Mouse (Mus musculus): ENCODE measurements around the gene Pcsk7. TPM values are rescaled to one million over a fixed set of nuclear protein-coding genes. Genes with fewer than 3 reads are reported as not detected.

Gene Pcsk7
- polyA plus RNA-seq, 1 experiment: 85.1 TPM

DNA sequence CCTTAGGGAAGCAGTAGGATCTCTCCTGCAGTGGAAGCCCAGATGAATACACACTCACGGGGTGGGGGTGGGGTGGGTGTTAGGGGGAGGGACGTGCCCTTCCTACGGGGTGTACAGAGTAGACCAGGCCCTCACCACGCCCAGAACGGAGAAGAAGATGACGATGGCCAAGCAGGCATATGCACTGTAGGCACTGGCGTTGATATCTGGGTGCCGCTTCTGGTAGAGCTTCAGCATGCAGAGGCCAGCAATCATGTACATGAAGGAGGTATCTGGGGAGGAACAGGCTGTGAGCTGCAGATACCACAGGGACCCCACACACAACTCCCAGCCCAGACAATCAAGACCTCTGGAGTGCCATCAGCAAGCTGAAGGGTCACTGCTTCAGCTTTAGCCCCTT is 36.6 kb downstream of the Pcsk7 start:
- H3K4me1 ChIP-seq (replicated peaks; ENCODE audit: control insufficient read depth, insufficient read depth, low read length): peaks cover 43% of the 10 kb centered on the region
- 100% methylated on average over 8 of the region's 8 CpGs for WGBS
- no peak overlapping the region for H3K4me3 ChIP-seq (ENCODE audit: control insufficient read depth, insufficient read depth, low read length)
- H3K27me3 ChIP-seq (ENCODE audit: control insufficient read depth, insufficient read depth, low read length): no peaks in the 10 kb centered on the region
- H3K27ac ChIP-seq (ENCODE audit: control insufficient read depth, insufficient read depth, low read length): no peak overlapping the region
- H3K36me3 ChIP-seq (ENCODE audit: control insufficient read depth, insufficient read depth, low read length): peaks cover 33% of the 10 kb centered on the region
- DNase-seq: no peak
- TF ChIP-seq POLR2A (IDR thresholded peaks at IDR 0.05; ENCODE audit: control insufficient read depth, extremely low read depth, insufficient read depth, low read length, poor library complexity): no peak
- TF ChIP-seq CTCF (IDR thresholded peaks at IDR 0.05; ENCODE audit: borderline replicate concordance, control insufficient read depth, extremely low read depth, insufficient read depth, low read length, poor library complexity): no peak

DNA sequence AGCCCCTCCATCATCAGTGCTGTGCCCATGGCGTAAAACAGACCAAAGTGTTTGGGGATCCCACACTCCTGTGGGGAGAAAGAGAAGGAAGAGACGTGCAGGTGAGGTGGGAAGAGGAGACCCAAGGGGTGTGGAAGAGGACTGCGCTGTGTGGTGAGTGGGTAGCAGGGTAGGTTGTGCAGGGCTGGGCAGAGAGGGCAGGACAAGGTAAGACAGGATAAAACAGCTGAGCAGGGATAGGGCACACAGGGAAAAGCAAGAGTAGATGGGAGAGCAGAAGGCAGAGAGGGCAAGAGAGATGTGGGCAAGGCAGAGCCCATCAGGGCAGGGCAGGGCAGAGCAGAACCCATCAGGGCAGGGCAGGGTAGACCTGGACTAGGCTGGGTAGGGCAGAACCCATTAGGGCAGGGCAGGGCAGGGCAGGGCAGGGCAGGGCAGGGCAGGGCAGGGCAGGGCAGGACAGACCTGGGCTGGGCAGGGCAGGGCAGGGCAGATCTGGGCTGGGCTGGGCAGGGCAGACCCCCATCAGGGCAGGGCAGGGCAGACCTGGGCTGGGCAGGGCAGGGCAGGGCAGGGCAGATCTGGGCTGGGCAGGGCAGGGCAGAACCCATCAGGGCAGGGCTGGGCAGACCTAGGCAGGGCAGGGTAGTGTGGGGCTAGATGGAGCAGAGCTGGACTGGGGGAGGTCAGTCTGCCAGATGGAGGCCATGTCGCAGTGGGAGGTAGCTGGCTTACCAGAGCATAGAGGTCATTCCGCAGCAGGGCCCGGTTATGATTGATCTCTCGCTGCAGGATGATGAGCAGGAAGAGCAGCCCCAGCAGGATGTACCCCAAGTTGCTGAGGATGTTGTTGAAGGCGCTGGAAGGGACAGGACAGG is 37.6 kb downstream of the Pcsk7 start:
- WGBS: 79% methylated on average over 8 of the region's 8 CpGs
- TF ChIP-seq POLR2A (IDR thresholded peaks at IDR 0.05; ENCODE audit: control insufficient read depth, extremely low read depth, insufficient read depth, low read length, poor library complexity): no peak
- TF ChIP-seq CTCF (IDR thresholded peaks at IDR 0.05; ENCODE audit: borderline replicate concordance, control insufficient read depth, extremely low read depth, insufficient read depth, low read length, poor library complexity): no peak
- Histone ChIP-seq H3K4me1 (replicated peaks; ENCODE audit: control insufficient read depth, insufficient read depth, low read length) (peaks cover 44% of the 10 kb centered on the region), H3K27me3 (ENCODE audit: control insufficient read depth, insufficient read depth, low read length) (no peaks in the 10 kb centered on the region), H3K4me3 (ENCODE audit: control insufficient read depth, insufficient read depth, low read length) (peak overlapping the region; percentile 9; the same call in 1 of the 2 replicates), H3K27ac (ENCODE audit: control insufficient read depth, insufficient read depth, low read length) (peak overlapping the region; percentile 95), H3K36me3 (ENCODE audit: control insufficient read depth, insufficient read depth, low read length) (peaks cover 32% of the 10 kb centered on the region)
- no peak for DNase-seq

DNA sequence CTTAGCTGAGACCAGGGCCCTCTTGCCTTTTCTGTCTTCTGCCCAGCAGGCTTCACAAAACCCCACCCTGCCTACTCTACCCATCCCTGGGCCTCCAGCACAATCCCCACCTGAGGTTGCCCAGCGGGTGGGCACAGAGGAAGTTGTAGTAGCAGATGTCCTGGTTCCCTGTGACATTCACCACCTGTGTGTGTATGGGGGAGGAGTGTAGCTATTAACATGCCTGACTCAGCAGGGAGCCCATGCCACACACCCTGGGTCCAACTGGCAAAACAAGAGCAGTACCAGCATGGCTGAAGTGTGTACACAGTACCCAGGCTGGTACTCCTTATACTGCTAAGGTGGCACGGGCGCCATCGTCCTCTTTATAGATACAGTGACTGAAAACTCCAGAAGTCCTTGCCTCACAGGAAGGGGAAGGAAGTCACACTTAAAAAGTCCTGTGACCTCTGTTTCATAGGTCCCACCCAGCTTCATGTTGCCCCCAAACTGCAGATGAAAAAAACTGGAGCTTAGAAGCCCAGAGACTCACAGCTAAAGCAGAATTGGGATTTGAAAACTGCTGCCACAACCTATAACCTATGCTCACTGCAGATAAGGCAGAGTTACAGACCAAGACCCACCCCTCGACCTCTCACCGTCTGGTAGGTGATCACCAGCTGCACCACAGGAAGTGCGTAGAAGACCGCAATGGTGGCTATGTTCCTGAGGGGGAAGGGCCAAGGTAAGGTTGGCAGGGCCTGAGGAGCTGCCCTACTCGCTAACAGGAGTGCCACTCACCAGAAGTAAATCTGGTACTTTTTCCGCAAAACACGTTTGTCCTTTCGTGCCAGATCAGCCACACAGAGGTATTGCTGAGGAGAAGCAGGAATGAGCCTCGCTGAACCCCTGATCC is 38.5 kb downstream of the Pcsk7 start:
- peaks cover 32% of the 10 kb centered on the region for H3K36me3 ChIP-seq (ENCODE audit: control insufficient read depth, insufficient read depth, low read length)

DNA sequence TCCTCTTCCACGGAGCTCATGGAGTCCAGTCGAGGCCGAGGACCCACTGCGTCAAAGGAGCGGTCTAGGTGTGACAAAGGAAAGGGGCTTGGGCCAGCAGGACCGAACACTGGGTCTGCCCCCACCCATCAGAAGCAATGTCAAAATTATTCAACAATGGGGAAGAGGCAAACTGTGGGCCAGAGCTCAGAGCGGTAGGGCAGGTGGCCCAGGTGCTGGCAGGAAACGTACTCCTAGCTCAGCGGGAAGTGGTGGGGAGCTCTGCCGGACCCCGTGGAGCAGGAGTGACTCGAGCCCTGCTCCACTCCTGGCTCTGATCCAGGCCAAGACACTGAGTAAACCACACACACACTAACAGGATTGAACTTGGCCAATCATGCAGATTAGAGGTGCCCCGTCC is 39.4 kb downstream of the Pcsk7 start:
- peak; percentile 49 for DNase-seq
- Histone ChIP-seq H3K27ac (ENCODE audit: control insufficient read depth, insufficient read depth, low read length) (peak overlapping the region; percentile 95), H3K4me3 (ENCODE audit: control insufficient read depth, insufficient read depth, low read length) (peak overlapping the region; percentile 22), H3K4me1 (replicated peaks; ENCODE audit: control insufficient read depth, insufficient read depth, low read length) (peaks cover 44% of the 10 kb centered on the region), H3K36me3 (ENCODE audit: control insufficient read depth, insufficient read depth, low read length) (peaks cover 41% of the 10 kb centered on the region), H3K27me3 (ENCODE audit: control insufficient read depth, insufficient read depth, low read length) (no peaks in the 10 kb centered on the region)
- 0 out of 2 replicates have a peak, but pooled peaks have one; percentile 9 for TF ChIP-seq POLR2A (IDR thresholded peaks at IDR 0.05; ENCODE audit: control insufficient read depth, extremely low read depth, insufficient read depth, low read length, poor library complexity)
- TF ChIP-seq CTCF (IDR thresholded peaks at IDR 0.05; ENCODE audit: borderline replicate concordance, control insufficient read depth, extremely low read depth, insufficient read depth, low read length, poor library complexity): 0 out of 2 replicates have a peak, but pooled peaks have one; percentile 45
- 17% methylated on average over 13 of the region's 13 CpGs for WGBS

More for the DNA sequence above, 38.5 kb downstream of the Pcsk7 start:
- DNase-seq: peak; percentile 84
- H3K27me3 ChIP-seq (ENCODE audit: control insufficient read depth, insufficient read depth, low read length): no peaks in the 10 kb centered on the region
- TF ChIP-seq POLR2A (IDR thresholded peaks at IDR 0.05; ENCODE audit: control insufficient read depth, extremely low read depth, insufficient read depth, low read length, poor library complexity) (peak; percentile 56), CTCF (IDR thresholded peaks at IDR 0.05; ENCODE audit: borderline replicate concordance, control insufficient read depth, extremely low read depth, insufficient read depth, low read length, poor library complexity) (no peak)
- peak overlapping the region; percentile 22 for H3K4me3 ChIP-seq (ENCODE audit: control insufficient read depth, insufficient read depth, low read length)
- peak overlapping the region; percentile 95 for H3K27ac ChIP-seq (ENCODE audit: control insufficient read depth, insufficient read depth, low read length)
- 4% methylated on average over 13 of the region's 13 CpGs for WGBS
- H3K4me1 ChIP-seq (replicated peaks; ENCODE audit: control insufficient read depth, insufficient read depth, low read length): peaks cover 44% of the 10 kb centered on the region

DNA sequence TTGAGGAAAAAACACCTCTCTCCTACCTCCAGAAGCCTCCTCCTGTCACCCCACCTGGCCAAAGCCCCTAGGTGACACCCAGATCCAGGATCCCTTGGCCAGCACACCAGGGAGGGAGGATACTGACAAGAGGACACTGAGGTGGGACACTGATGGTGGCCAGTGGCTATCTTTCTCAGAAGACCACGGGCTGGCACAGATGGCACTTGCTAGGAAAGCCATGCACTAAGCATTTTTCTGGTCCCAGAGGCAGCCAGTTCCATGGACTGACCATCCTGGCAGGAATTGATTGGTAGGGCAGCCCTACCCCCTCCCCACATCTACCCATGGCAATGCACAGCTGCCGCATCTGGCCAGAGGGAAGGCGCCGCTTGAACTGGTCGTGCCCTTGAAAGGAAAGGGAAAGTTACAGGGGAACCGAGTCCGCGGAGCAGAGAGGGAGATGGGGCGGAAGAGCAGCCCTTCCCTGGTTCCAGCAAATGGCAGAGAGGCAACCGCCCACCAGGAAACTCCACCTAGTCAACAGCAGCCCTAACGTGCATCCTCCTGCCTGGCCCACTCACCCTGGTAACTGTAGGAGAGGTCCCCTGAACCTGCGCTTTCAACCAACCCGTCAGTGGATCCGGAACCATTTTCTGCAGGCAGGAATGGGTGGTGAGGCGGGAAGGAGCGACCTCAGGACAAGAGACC is 40.0 kb downstream of the Pcsk7 start:
- no peaks in the 10 kb centered on the region for H3K27me3 ChIP-seq (ENCODE audit: control insufficient read depth, insufficient read depth, low read length)
- H3K4me3 ChIP-seq (ENCODE audit: control insufficient read depth, insufficient read depth, low read length): no peak overlapping the region
- no peak for DNase-seq
- TF ChIP-seq POLR2A (IDR thresholded peaks at IDR 0.05; ENCODE audit: control insufficient read depth, extremely low read depth, insufficient read depth, low read length, poor library complexity): no peak
- TF ChIP-seq CTCF (IDR thresholded peaks at IDR 0.05; ENCODE audit: borderline replicate concordance, control insufficient read depth, extremely low read depth, insufficient read depth, low read length, poor library complexity): no peak
- H3K4me1 ChIP-seq (replicated peaks; ENCODE audit: control insufficient read depth, insufficient read depth, low read length): peaks cover 44% of the 10 kb centered on the region
- WGBS: 78% methylated on average over 16 of the region's 16 CpGs
- peak overlapping the region; percentile 95 for H3K27ac ChIP-seq (ENCODE audit: control insufficient read depth, insufficient read depth, low read length)
- H3K36me3 ChIP-seq (ENCODE audit: control insufficient read depth, insufficient read depth, low read length): peaks cover 43% of the 10 kb centered on the region

DNA sequence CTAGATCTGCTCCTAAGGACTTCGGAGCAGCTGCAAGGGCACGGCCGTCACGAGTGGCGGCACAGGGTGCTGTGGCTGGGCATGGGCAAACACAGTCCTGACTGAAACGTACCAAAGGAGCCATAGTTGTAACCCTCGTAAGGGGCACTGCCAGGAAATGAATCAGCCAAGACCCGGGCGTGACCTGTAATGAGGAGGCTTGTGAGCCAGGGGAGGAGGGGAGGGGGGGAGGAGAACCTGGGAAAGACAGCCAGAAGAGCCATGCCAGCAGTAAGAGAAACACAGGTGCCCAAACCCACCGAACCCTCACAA is 40.5 kb downstream of the Pcsk7 start:
- H3K27ac ChIP-seq (ENCODE audit: control insufficient read depth, insufficient read depth, low read length): no peak overlapping the region
- H3K27me3 ChIP-seq (ENCODE audit: control insufficient read depth, insufficient read depth, low read length): no peaks in the 10 kb centered on the region
- DNase-seq: no peak
- TF ChIP-seq POLR2A (IDR thresholded peaks at IDR 0.05; ENCODE audit: control insufficient read depth, extremely low read depth, insufficient read depth, low read length, poor library complexity) (no peak), CTCF (IDR thresholded peaks at IDR 0.05; ENCODE audit: borderline replicate concordance, control insufficient read depth, extremely low read depth, insufficient read depth, low read length, poor library complexity) (no peak)
- H3K4me1 ChIP-seq (replicated peaks; ENCODE audit: control insufficient read depth, insufficient read depth, low read length): peaks cover 44% of the 10 kb centered on the region
- 61% methylated on average over 10 of the region's 10 CpGs for WGBS
- H3K4me3 ChIP-seq (ENCODE audit: control insufficient read depth, insufficient read depth, low read length): no peak overlapping the region
- H3K36me3 ChIP-seq (ENCODE audit: control insufficient read depth, insufficient read depth, low read length): peaks cover 43% of the 10 kb centered on the region

Data from thymus, adult 2 months (tissue).